Mouse (Mus musculus) liver, postnatal 0 days (tissue): ENCODE measurements at regions not wholly inside any gene's neighbourhood (a gene's known extent, or its start where the extent isn't known, plus 50 kb on each side); places are given as distances from the start of the nearest gene placed in this dataset.

ENCODE experiments used
- CTCF ChIP-seq: sonication (generic); IDR thresholded peaks from 2 replicates; pipeline ENCODE4 v1.5.1; 2016; ENCODE audit warnings: antibody characterized with exemption, low read depth
- EP300 ChIP-seq: IDR thresholded peaks from 2 replicates; pipeline ENCODE4 v1.6.1; 2016; ENCODE audit warnings: antibody characterized with exemption, low read depth, mild to moderate bottlenecking

- TF ChIP-seq CTCF (no peak), EP300 (no peak)
These were observed 106.5 kb downstream of the Tomm20 start for GRCm38 (mm10) chr8:126839039-126839711.
